Mouse (Mus musculus): ENCODE measurements around the gene Unc119b.
"Not testable (repeated sequence)": the region's sequence is repeated elsewhere in the genome, so short reads cannot be mapped to it uniquely, and the experiment has no call there.

The Unc119b gene

DNA sequence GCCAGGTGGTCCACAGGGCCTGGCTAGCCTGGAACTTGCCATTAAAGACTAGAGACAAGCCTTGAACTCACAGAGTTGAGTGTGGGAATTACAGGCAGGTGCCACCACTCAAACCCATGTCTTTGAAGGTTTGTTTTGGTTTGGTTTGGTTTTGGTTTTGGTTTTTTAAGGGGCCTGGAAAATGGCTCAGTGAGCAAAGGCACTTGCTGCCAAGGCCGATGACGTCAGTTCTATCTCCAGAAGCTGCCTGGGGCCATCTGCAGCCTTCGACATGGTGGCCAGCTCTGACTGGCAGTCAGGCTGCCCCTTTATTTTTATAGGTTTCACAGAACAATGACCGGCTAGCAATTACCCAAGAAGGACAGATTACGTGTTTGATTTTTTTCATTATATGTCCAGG is 13.8 kb downstream of the Unc119b start:
- Histone ChIP-seq H3K4me1 (replicated peaks; ENCODE audit: low read depth, low read length) (peaks cover 63% of the 10 kb centered on the region), H3K36me3 (ENCODE audit: insufficient read depth, low read length) (peaks cover 60% of the 10 kb centered on the region), H3K4me3 (replicated peaks; ENCODE audit: low read length) (no peak overlapping the region), H3K27me3 (ENCODE audit: insufficient read depth, low read length) (no peaks in the 10 kb centered on the region), H3K9me3 (ENCODE audit: low read length) (no peaks in the 10 kb centered on the region)
- TF ChIP-seq POU5F1 (IDR thresholded peaks at IDR 0.05; ENCODE audit: borderline replicate concordance, low read length) (no peak), CTCF (conservative IDR thresholded peaks at IDR 0.05; ENCODE audit: low read length) (no peak), NANOG (IDR thresholded peaks at IDR 0.05; ENCODE audit: borderline replicate concordance, low read length) (no peak)

DNA sequence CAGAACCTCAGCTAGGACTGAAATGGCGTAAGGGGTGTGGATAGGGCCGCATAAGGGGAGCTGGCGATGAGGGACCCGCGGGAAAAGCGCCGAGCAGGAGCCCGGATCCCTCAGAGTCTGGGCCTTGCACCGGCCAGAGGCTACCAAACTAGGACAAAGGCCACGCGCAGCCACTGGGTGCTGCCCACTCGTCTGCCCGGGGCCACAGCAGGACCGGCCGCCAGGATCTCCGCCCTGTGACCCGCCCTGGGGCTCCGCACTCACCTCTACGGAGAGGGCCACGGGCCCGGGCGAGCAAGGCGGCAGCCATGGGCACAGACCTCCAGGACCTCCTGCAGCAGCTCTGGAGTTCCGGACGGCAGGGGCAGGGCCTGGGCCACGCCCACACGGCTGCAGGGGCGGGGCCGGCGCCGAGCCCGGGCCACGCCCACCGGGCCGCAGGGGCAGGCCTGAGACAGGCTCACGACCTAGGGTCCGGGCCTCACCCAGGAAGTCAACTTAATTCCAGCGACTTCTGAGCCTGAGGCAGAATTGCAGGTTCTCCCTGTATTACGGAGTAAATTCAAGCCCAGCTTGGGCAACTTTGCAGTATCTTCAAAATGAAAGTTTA is 15.7 kb downstream of the Unc119b start, which contains the start of gene Acads:
Gene Acads, minus strand, starts transcription at position 386 of the 610 bp plus-strand sequence.
- peak within 1 kb of the TSS; percentile 97 for H3K4me3 ChIP-seq (replicated peaks; ENCODE audit: low read length)
- TF ChIP-seq NANOG (IDR thresholded peaks at IDR 0.05; ENCODE audit: borderline replicate concordance, low read length) = no peak
- no peak for TF ChIP-seq POU5F1 (IDR thresholded peaks at IDR 0.05; ENCODE audit: borderline replicate concordance, low read length)
- TF ChIP-seq CTCF (conservative IDR thresholded peaks at IDR 0.05; ENCODE audit: low read length) = no peak
- no peaks in the 10 kb centered on the region for H3K27me3 ChIP-seq (ENCODE audit: insufficient read depth, low read length)
- H3K36me3 ChIP-seq (ENCODE audit: insufficient read depth, low read length) = peaks cover 57% of the 10 kb centered on the region
- peaks cover 54% of the 10 kb centered on the region for H3K4me1 ChIP-seq (replicated peaks; ENCODE audit: low read depth, low read length)
- H3K9me3 ChIP-seq (ENCODE audit: low read length) = no peaks in the 10 kb centered on the region

DNA sequence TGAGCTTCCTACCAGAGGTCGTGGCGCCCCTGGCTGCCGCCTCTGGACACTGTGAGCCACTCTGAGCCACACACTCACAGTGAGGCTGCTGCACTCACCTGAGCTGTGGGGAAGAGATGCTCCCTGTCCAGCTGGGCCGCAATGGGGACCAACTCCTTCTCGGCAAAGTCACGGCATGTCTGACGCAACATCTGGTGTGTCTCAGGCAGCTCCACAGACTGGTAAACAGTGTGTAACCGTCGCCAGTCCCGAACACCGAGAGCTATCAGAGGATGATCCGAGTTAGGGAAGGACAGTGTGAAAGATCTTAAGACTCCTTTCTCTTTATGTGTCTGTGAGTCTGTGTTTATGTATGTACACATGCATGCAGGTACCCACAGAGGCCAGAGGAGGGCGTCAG is 17.3 kb downstream of the Unc119b start:
- peaks cover 69% of the 10 kb centered on the region for H3K4me1 ChIP-seq (replicated peaks; ENCODE audit: low read depth, low read length)
- H3K9me3 ChIP-seq (ENCODE audit: low read length) = no peaks in the 10 kb centered on the region
- H3K27me3 ChIP-seq (ENCODE audit: insufficient read depth, low read length) = no peaks in the 10 kb centered on the region
- H3K4me3 ChIP-seq (replicated peaks; ENCODE audit: low read length) = no peak overlapping the region; the same call in 1 of the 2 replicates
- TF ChIP-seq NANOG (IDR thresholded peaks at IDR 0.05; ENCODE audit: borderline replicate concordance, low read length) (no peak), CTCF (conservative IDR thresholded peaks at IDR 0.05; ENCODE audit: low read length) (no peak; the same call in 1 of the 2 replicates), POU5F1 (IDR thresholded peaks at IDR 0.05; ENCODE audit: borderline replicate concordance, low read length) (no peak)
- H3K36me3 ChIP-seq (ENCODE audit: insufficient read depth, low read length) = peaks cover 50% of the 10 kb centered on the region

DNA sequence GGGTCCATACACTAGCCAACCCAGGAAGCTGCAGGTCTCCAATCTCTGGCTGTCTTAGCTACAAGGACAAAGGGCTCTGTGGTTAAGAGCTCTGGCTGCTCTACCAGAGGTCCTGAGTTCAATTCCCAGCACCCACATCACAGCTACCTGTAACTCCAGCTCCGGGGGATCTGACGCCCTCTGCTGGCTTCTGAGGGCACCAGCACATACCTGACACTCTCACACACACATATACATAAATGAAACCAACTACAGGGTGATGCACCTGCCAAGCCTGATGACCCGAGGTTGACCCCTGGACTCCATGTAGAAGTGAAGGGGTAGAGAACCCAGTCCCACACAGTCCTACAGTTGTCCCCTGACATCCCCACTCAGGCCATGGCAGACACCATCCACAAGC is 18.3 kb downstream of the Unc119b start:
- no peak for TF ChIP-seq POU5F1 (IDR thresholded peaks at IDR 0.05; ENCODE audit: borderline replicate concordance, low read length)
- TF ChIP-seq CTCF (conservative IDR thresholded peaks at IDR 0.05; ENCODE audit: low read length) = peak; percentile 49
- TF ChIP-seq NANOG (IDR thresholded peaks at IDR 0.05; ENCODE audit: borderline replicate concordance, low read length) = no peak
- H3K4me1 ChIP-seq (replicated peaks; ENCODE audit: low read depth, low read length) = peaks cover 76% of the 10 kb centered on the region
- H3K9me3 ChIP-seq (ENCODE audit: low read length) = no peaks in the 10 kb centered on the region
- no peaks in the 10 kb centered on the region for H3K27me3 ChIP-seq (ENCODE audit: insufficient read depth, low read length)
- peaks cover 50% of the 10 kb centered on the region for H3K36me3 ChIP-seq (ENCODE audit: insufficient read depth, low read length)
- H3K4me3 ChIP-seq (replicated peaks; ENCODE audit: low read length) = no peak overlapping the region

DNA sequence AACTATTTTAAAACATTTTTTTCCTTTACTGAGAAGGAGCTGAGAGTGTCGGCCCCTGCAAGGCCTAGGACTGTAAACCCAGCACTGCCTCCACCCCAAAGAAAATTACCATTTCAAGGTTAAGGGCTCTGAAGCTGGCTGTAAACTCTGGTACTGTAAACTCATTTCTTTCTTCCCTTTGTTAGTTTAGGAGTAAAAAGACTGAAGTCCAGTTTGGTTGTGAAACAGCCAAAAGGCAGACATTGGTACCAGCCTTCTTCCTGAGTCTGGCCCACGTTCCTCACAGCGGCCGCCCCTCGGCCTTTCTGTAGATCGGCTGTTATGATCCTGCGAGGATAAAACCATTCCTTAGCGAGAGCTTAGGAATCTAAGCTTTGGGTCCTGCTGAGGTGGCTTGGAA is 20.3 kb downstream of the Unc119b start:
- no peak overlapping the region for H3K4me3 ChIP-seq (replicated peaks; ENCODE audit: low read length)
- no peak for TF ChIP-seq NANOG (IDR thresholded peaks at IDR 0.05; ENCODE audit: borderline replicate concordance, low read length)
- no peak for TF ChIP-seq POU5F1 (IDR thresholded peaks at IDR 0.05; ENCODE audit: borderline replicate concordance, low read length)
- TF ChIP-seq CTCF (conservative IDR thresholded peaks at IDR 0.05; ENCODE audit: low read length) = no peak
- H3K9me3 ChIP-seq (ENCODE audit: low read length) = no peaks in the 10 kb centered on the region
- peaks cover 59% of the 10 kb centered on the region for H3K36me3 ChIP-seq (ENCODE audit: insufficient read depth, low read length)
- H3K27me3 ChIP-seq (ENCODE audit: insufficient read depth, low read length) = no peaks in the 10 kb centered on the region
- H3K4me1 ChIP-seq (replicated peaks; ENCODE audit: low read depth, low read length) = peaks cover 79% of the 10 kb centered on the region

DNA sequence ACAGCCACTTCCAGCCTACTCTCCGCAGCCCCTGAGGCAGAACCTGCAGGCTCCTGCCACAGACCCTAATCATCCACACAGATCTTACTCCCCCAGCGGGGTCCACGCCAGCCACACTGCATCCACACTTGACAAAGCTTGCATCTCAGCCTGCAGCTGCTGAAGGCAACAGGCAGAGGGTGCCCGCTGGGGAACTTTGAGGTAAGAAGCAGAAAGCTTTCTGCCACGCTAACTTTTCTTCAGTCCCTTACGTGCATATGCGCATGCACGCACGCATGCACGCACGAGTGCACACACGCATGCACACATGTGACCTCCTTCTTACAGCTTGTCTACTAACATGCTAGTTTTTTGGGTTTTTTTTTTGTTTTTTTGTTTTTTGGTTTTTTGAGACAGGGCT is 21.5 kb downstream of the Unc119b start:
- TF ChIP-seq POU5F1 (IDR thresholded peaks at IDR 0.05; ENCODE audit: borderline replicate concordance, low read length) (peak; percentile 92), CTCF (conservative IDR thresholded peaks at IDR 0.05; ENCODE audit: low read length) (no peak), NANOG (IDR thresholded peaks at IDR 0.05; ENCODE audit: borderline replicate concordance, low read length) (no peak)
- Histone ChIP-seq H3K36me3 (ENCODE audit: insufficient read depth, low read length) (peaks cover 61% of the 10 kb centered on the region), H3K4me1 (replicated peaks; ENCODE audit: low read depth, low read length) (peaks cover 71% of the 10 kb centered on the region), H3K9me3 (ENCODE audit: low read length) (no peaks in the 10 kb centered on the region), H3K27me3 (ENCODE audit: insufficient read depth, low read length) (no peaks in the 10 kb centered on the region), H3K4me3 (replicated peaks; ENCODE audit: low read length) (no peak overlapping the region)

DNA sequence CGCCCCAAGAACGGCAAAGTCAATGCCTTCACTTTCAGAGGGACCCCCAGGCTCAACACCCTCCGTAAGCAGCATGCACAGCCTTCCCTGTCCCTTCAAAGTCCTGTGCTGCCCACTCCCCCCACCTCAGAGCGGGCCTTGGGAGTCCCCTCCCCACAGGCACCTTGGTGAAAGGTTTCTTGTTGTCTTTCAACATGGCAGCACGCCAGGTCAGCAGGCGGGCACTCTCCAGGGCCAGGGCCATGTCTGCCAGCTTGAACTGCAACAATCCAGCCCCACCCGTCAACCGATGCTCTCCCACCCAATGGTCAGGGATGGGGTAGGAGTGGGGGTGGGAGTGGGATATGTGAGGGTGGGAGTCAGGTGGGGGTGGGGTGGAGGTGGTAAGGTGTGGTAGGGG is 23.6 kb downstream of the Unc119b start:
- peaks cover 55% of the 10 kb centered on the region for H3K4me1 ChIP-seq (replicated peaks; ENCODE audit: low read depth, low read length)
- no peak for TF ChIP-seq POU5F1 (IDR thresholded peaks at IDR 0.05; ENCODE audit: borderline replicate concordance, low read length)
- no peak for TF ChIP-seq CTCF (conservative IDR thresholded peaks at IDR 0.05; ENCODE audit: low read length)
- TF ChIP-seq NANOG (IDR thresholded peaks at IDR 0.05; ENCODE audit: borderline replicate concordance, low read length) = no peak
- no peaks in the 10 kb centered on the region for H3K9me3 ChIP-seq (ENCODE audit: low read length)

DNA sequence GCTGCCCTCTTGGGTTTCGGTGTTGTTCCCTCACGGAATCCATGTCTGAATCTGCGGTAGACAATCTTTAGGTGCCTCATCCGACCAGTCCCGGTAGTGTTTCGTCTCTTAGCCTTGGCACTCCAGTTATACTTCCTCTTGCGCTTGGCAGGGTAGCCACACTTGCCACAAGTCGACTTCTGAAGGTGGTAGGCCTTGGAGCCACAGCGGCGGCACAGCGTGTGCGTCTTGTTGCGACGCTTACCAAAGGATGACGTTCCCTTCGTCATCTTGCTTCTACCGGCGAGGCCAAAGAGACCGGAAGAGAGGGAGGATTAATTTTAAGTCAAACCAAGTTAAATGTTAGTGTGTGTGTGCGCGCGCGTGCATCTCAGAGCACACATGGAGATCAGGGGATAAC is 31.5 kb downstream of the Unc119b start:
- Histone ChIP-seq H3K36me3 (ENCODE audit: insufficient read depth, low read length) (peaks cover 38% of the 10 kb centered on the region), H3K4me1 (replicated peaks; ENCODE audit: low read depth, low read length) (peaks cover 10% of the 10 kb centered on the region)
- H3K27me3 ChIP-seq (ENCODE audit: insufficient read depth, low read length); H3K9me3 ChIP-seq (ENCODE audit: low read length); H3K4me3 ChIP-seq (replicated peaks; ENCODE audit: low read length): not testable (repeated sequence)

More for the DNA sequence above, 23.6 kb downstream of the Unc119b start:
- Histone ChIP-seq H3K36me3 (ENCODE audit: insufficient read depth, low read length) (peaks cover 48% of the 10 kb centered on the region), H3K27me3 (ENCODE audit: insufficient read depth, low read length) (no peaks in the 10 kb centered on the region), H3K4me3 (replicated peaks; ENCODE audit: low read length) (peak overlapping the region; percentile 73)

DNA sequence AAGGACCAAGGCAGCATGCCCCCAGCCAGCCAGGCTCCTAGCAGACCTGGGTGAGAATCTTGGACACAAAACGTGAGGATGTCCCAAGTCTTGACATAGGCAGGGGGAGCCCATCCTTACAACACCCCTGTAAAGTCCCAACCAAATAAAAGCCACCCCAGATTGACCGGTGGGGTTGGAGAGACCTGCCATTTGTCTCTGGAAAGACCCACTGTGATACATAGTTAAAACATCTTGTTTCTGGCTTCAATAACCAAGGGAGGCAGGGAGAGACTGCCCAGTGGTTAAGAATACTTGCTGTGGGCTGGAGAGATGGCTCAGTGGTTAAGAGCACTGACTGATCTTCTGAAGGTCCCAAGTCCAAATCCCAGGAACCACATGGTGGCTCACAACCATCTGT is 32.5 kb downstream of the Unc119b start:
- TF ChIP-seq POU5F1 (IDR thresholded peaks at IDR 0.05; ENCODE audit: borderline replicate concordance, low read length) (no peak), NANOG (IDR thresholded peaks at IDR 0.05; ENCODE audit: borderline replicate concordance, low read length) (no peak), CTCF (conservative IDR thresholded peaks at IDR 0.05; ENCODE audit: low read length) (no peak)
- Histone ChIP-seq H3K36me3 (ENCODE audit: insufficient read depth, low read length) (peaks cover 49% of the 10 kb centered on the region), H3K4me1 (replicated peaks; ENCODE audit: low read depth, low read length) (peaks cover 8% of the 10 kb centered on the region), H3K27me3 (ENCODE audit: insufficient read depth, low read length) (no peaks in the 10 kb centered on the region), H3K4me3 (replicated peaks; ENCODE audit: low read length) (no peak overlapping the region), H3K9me3 (ENCODE audit: low read length) (no peaks in the 10 kb centered on the region)
